Mouse (Mus musculus): ENCODE measurements at regions not wholly inside any gene's neighbourhood (a gene's known extent, or its start where the extent isn't known, plus 50 kb on each side); places are given as distances from the start of the nearest gene placed in this dataset.
A peak's percentile ranks its signal among the peaks of the same experiment; 100 is the strongest.

GRCm38 (mm10) chr4:154773830-154774229 is 63.4 kb upstream of the Ttc34 start:
- ATAC-seq = no peak
- H3K27me3 ChIP-seq (replicated peaks; ENCODE audit: control insufficient read depth, insufficient read depth, low read length) = no peaks in the 10 kb centered on the region
- 97% methylated on average over 3 of the region's 3 CpGs for WGBS
- H3K36me3 ChIP-seq (ENCODE audit: control insufficient read depth, insufficient read depth, low read length) = no peaks in the 10 kb centered on the region
- no peaks in the 10 kb centered on the region for H3K9me3 ChIP-seq (ENCODE audit: control insufficient read depth, low read length)
- no peak overlapping the region for H3K27ac ChIP-seq (ENCODE audit: low read depth, low read length)
- no peak overlapping the region for H3K9ac ChIP-seq (ENCODE audit: low read depth, low read length)
- H3K4me1 ChIP-seq (ENCODE audit: control insufficient read depth, insufficient read depth, low read depth, low read length) = no peaks in the 10 kb centered on the region
- no peak overlapping the region for H3K4me3 ChIP-seq (ENCODE audit: low read length)
- H3K4me2 ChIP-seq (ENCODE audit: low read length) = no peak overlapping the region

GRCm38 (mm10) chr4:154774332-154774731 is 62.9 kb upstream of the Ttc34 start:
- no peak overlapping the region for H3K4me2 ChIP-seq (ENCODE audit: low read length)
- no peak overlapping the region for H3K9ac ChIP-seq (ENCODE audit: low read depth, low read length)
- no peak for ATAC-seq
- no peaks in the 10 kb centered on the region for H3K9me3 ChIP-seq (ENCODE audit: control insufficient read depth, low read length)
- H3K4me3 ChIP-seq (ENCODE audit: low read length) = no peak overlapping the region
- no peaks in the 10 kb centered on the region for H3K27me3 ChIP-seq (replicated peaks; ENCODE audit: control insufficient read depth, insufficient read depth, low read length)
- H3K27ac ChIP-seq (ENCODE audit: low read depth, low read length) = no peak overlapping the region
- H3K36me3 ChIP-seq (ENCODE audit: control insufficient read depth, insufficient read depth, low read length) = no peaks in the 10 kb centered on the region
- WGBS = 39% methylated on average over 2 of the region's 2 CpGs
- no peaks in the 10 kb centered on the region for H3K4me1 ChIP-seq (ENCODE audit: control insufficient read depth, insufficient read depth, low read depth, low read length)

- H3K9me3 ChIP-seq (ENCODE audit: control insufficient read depth, low read length) = no peaks in the 10 kb centered on the region
- no peak overlapping the region for H3K27ac ChIP-seq (ENCODE audit: low read depth, low read length)
- no peaks in the 10 kb centered on the region for H3K36me3 ChIP-seq (ENCODE audit: control insufficient read depth, insufficient read depth, low read length)
- H3K9ac ChIP-seq (ENCODE audit: low read depth, low read length) = no peak overlapping the region
- 100% methylated on average over 1 of the region's 1 CpGs for whole genome bisulfite sequencing
- H3K4me3 ChIP-seq (ENCODE audit: low read length) = no peak overlapping the region
- no peaks in the 10 kb centered on the region for H3K27me3 ChIP-seq (replicated peaks; ENCODE audit: control insufficient read depth, insufficient read depth, low read length)
- no peaks in the 10 kb centered on the region; the same call in 1 of the 2 replicates for H3K4me1 ChIP-seq (ENCODE audit: control insufficient read depth, insufficient read depth, low read depth, low read length)
- no peak overlapping the region for H3K4me2 ChIP-seq (ENCODE audit: low read length)
- ATAC-seq = no peak
These were observed 58.4 kb upstream of the Ttc34 start for GRCm38 (mm10) chr4:154778818-154779217.

- WGBS = 33% methylated on average over 11 of the region's 11 CpGs
- Histone ChIP-seq H3K4me2 (ENCODE audit: low read length) (no peak overlapping the region), H3K27ac (ENCODE audit: low read depth, low read length) (no peak overlapping the region), H3K4me1 (ENCODE audit: control insufficient read depth, insufficient read depth, low read depth, low read length) (no peaks in the 10 kb centered on the region; the same call in 1 of the 2 replicates), H3K9me3 (ENCODE audit: control insufficient read depth, low read length) (no peaks in the 10 kb centered on the region), H3K4me3 (ENCODE audit: low read length) (no peak overlapping the region), H3K9ac (ENCODE audit: low read depth, low read length) (no peak overlapping the region), H3K27me3 (replicated peaks; ENCODE audit: control insufficient read depth, insufficient read depth, low read length) (no peaks in the 10 kb centered on the region), H3K36me3 (ENCODE audit: control insufficient read depth, insufficient read depth, low read length) (no peaks in the 10 kb centered on the region)
- peak; percentile 37; the same call in 1 of the 2 replicates for ATAC-seq
These were observed 55.9 kb upstream of the Ttc34 start for GRCm38 (mm10) chr4:154781391-154781790.

- no peaks in the 10 kb centered on the region; the same call in 1 of the 2 replicates for H3K4me1 ChIP-seq (ENCODE audit: control insufficient read depth, insufficient read depth, low read depth, low read length)
- 70% methylated on average over 8 of the region's 8 CpGs for WGBS
- H3K36me3 ChIP-seq (ENCODE audit: control insufficient read depth, insufficient read depth, low read length) = no peaks in the 10 kb centered on the region
- no peaks in the 10 kb centered on the region for H3K9me3 ChIP-seq (ENCODE audit: control insufficient read depth, low read length)
- no peak overlapping the region for H3K27ac ChIP-seq (ENCODE audit: low read depth, low read length)
- H3K9ac ChIP-seq (ENCODE audit: low read depth, low read length) = no peak overlapping the region
- H3K4me3 ChIP-seq (ENCODE audit: low read length) = no peak overlapping the region
- H3K27me3 ChIP-seq (replicated peaks; ENCODE audit: control insufficient read depth, insufficient read depth, low read length) = no peaks in the 10 kb centered on the region
- no peak overlapping the region for H3K4me2 ChIP-seq (ENCODE audit: low read length)
- no peak for ATAC-seq
These were observed 55.0 kb upstream of the Ttc34 start for GRCm38 (mm10) chr4:154782291-154782690.

- WGBS = 54% methylated on average over 8 of the region's 8 CpGs
- no peak for ATAC-seq
- H3K9me3 ChIP-seq (ENCODE audit: control insufficient read depth, low read length) = no peaks in the 10 kb centered on the region
- peaks cover 3% of the 10 kb centered on the region; the same call in 1 of the 2 replicates for H3K4me1 ChIP-seq (ENCODE audit: control insufficient read depth, insufficient read depth, low read depth, low read length)
- H3K27ac ChIP-seq (ENCODE audit: low read depth, low read length) = no peak overlapping the region
- no peak overlapping the region for H3K4me3 ChIP-seq (ENCODE audit: low read length)
- no peak overlapping the region for H3K9ac ChIP-seq (ENCODE audit: low read depth, low read length)
- H3K4me2 ChIP-seq (ENCODE audit: low read length) = no peak overlapping the region
- no peaks in the 10 kb centered on the region for H3K27me3 ChIP-seq (replicated peaks; ENCODE audit: control insufficient read depth, insufficient read depth, low read length)
- H3K36me3 ChIP-seq (ENCODE audit: control insufficient read depth, insufficient read depth, low read length) = no peaks in the 10 kb centered on the region
These were observed 51.8 kb upstream of the Ttc34 start for GRCm38 (mm10) chr4:154785282-154785987.

- 70% methylated on average over 8 of the region's 8 CpGs for WGBS
- Histone ChIP-seq H3K9ac (ENCODE audit: low read depth, low read length) (no peak overlapping the region), H3K9me3 (ENCODE audit: control insufficient read depth, low read length) (no peaks in the 10 kb centered on the region), H3K4me3 (ENCODE audit: low read length) (no peak overlapping the region), H3K4me2 (ENCODE audit: low read length) (no peak overlapping the region), H3K27me3 (replicated peaks; ENCODE audit: control insufficient read depth, insufficient read depth, low read length) (no peaks in the 10 kb centered on the region), H3K27ac (ENCODE audit: low read depth, low read length) (no peak overlapping the region), H3K4me1 (ENCODE audit: control insufficient read depth, insufficient read depth, low read depth, low read length) (peaks cover 3% of the 10 kb centered on the region; the same call in 1 of the 2 replicates), H3K36me3 (ENCODE audit: control insufficient read depth, insufficient read depth, low read length) (no peaks in the 10 kb centered on the region)
- ATAC-seq = no peak
These were observed 50.1 kb upstream of the Ttc34 start for GRCm38 (mm10) chr4:154787190-154787589.
